Mouse (Mus musculus) right cerebral cortex, postnatal 10 days (tissue): Measurements from ENCODE around the gene Gkn1.

Source experiments
- DNase-seq, 2 experiments: peaks; one replicate each; pipeline ENCODE4 v3.0.0; 2021; ENCODE audit warnings: low spot score in 2 of 2

Gene Gkn1

GRCm38 (mm10) chr6:87350829-87351228 is at the start of gene Gkn1:
Gkn1 (minus strand) TSS chr6:87350942.
- no peak for DNase-seq

DNA sequence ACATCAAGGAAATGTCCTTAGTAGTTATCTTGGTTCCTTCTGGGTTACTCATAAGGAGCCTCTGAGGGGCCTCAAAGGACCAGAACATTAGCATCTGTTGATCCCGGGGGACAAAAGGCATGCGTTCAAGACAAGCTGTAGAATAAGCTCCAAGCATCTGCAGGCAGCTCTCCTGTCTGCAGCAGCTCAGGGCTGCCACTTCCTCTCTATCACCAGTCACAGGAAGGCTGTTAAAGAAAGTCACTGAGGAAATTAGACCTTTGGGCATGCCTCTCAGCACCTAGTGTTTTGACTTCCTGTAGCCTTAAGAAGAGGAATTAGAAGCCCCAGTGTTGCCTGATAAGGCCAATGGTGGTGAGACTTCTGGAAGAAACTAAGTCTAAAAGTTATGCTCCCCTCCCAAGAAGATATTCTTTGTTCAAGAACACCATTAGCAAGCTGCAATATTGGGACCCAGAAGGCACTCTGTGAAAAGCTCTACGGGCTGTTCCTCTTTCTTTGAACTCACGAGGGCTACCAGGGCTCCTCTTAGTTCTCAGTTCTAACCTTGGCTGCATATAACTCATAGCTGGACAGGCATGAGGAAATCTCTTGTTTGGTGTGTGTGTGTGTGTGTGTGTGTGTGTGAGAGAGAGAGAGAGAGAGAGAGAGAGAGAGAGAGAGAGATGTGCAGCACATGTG is 49.3 kb upstream of the Gkn1 start:
- no peak for DNase-seq

DNA sequence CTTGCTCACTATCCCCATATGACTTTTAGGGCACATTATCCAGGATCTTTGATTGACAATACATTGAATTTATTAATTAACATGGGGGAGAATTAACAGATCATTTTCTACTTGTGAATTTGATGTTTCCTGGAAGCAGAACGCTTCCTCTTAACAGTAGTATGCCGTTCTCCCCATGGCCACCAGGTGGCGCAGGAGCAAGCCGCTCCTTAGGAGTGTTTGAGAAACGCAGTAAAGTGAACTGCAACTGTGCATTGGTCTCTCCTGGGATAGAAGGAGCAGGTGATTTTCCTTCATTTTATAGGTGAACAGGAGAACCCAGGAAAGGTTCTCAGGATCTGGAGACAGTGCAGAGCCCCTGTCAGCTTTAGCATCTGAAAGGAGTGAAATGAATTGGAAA is 48.4 kb upstream of the Gkn1 start:
- DNase-seq = peak; percentile 74 to 87

DNA sequence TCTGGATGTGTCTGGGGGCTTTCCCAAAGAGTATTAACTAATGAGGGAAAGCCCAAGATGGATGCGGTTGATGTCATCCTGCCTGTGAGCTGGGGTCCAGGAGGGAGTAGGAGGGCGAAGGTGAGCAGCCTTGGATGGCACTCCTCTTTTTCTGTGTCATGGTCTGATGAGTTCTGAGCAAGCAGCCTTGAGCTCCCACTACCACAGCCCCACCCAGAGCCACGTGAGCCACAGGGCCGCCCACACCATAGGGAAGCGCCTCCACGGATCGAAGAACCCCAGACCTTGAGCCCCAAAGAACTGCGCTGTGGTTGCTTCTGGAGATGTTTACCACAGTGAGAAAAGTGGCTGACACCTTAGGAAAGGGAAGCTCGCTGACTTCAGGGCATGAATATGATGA is 44.0 kb upstream of the Gkn1 start:
- DNase-seq = no peak

GRCm38 (mm10) chr6:87393466-87394205 is 42.9 kb upstream of the Gkn1 start:
- DNase-seq = no peak

DNA sequence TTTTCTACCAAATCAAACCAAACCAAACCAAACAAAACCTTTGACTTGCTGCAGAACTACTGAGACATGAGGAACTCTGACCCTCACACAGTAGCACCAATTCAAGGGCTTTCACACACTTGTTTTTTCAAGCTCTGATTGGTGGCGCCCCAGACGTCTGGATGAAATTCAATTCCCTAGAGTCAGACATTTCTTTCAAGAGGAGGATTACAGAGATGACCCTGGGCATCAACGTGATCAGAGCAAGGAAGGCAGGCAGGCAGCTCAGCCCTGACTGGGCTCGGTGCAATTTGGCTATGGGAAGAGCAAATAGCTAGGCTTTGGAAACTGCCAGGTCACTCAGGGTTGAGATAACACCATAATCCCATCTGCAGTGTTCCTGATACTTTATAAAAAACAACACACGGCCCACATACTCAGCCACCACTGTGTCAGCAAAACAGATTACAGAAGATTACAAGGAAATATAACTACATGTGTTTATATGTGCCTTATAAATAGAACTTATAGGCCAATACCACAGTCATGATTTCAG is 38.8 kb upstream of the Gkn1 start:
- DNase-seq = no peak

GRCm38 (mm10) chr6:87388877-87389276 is 38.1 kb upstream of the Gkn1 start, which contains the start of gene Gkn3:
Gkn3 (minus strand) TSS chr6:87388935.
- DNase-seq = no peak

GRCm38 (mm10) chr6:87386681-87387080 is 35.9 kb upstream of the Gkn1 start:
- DNase-seq = no peak

GRCm38 (mm10) chr6:87386203-87386602 is 35.5 kb upstream of the Gkn1 start:
- peak; percentile 79 to 85 for DNase-seq

DNA sequence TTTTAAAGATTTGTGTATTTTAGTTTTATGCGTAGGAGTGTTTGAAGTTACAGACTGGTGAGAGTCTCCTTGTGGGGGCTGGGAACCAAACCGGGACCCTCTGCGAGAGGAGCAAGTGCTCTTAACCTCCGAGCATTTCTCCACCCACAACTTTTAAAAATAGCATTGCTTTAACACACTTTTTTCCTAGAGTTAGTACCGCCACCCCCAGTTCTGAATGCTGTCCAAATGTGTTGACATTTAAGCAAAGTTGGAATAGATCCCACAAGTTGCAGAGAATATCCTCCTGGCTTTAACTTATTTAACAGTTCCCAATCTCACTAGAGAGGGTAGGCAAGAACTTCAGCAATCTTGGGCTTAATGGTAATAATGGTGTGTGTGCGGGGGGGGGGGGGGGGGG is 34.0 kb upstream of the Gkn1 start:
- DNase-seq = peak; percentile 38 to 53

- DNase-seq = peak; percentile 44 to 58
These were observed 33.4 kb upstream of the Gkn1 start for GRCm38 (mm10) chr6:87383926-87384691.

DNA sequence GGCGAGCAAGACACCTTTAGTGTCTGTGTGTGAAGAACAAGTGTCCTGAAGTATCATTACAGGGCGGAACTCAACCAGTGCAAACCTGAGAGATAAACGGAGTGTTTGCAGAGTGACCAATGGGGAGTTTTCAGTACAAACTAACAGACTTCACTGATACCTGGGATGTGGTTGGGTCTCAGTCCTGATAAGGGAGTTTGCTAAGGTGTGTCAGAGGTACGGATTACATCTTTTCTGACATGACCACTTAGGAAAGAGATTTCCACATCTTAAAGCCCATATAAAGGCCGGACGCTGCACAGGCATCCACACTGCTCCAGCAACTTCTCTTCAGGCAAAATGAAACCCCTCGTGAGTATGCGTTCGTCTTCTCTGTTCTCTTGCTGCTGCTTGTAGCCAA is 22.3 kb upstream of the Gkn1 start, which contains the start of gene Gkn2:
Gkn2 (plus strand) TSS at position 301 of the 400 bp plus-strand sequence.
- no peak for DNase-seq

DNA sequence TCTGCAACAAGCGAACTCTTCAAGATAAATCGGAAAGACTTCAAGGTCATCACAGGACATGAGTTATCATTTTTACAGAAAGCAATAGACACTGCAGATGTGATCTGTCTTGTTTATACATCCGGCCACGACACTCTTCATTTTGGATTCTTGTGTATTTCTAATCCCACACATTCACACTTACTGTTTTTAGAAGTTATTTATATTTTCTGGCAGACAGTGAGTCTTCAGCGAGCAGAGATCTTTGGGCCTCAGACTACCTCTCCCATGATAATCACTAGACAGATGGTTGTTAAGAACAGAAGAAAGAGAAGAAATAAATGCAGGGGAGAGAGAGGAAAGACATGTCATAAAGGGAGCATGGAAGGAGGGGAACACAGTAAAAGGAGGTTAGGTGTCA is 18.5 kb upstream of the Gkn1 start:
- no peak for DNase-seq

DNA sequence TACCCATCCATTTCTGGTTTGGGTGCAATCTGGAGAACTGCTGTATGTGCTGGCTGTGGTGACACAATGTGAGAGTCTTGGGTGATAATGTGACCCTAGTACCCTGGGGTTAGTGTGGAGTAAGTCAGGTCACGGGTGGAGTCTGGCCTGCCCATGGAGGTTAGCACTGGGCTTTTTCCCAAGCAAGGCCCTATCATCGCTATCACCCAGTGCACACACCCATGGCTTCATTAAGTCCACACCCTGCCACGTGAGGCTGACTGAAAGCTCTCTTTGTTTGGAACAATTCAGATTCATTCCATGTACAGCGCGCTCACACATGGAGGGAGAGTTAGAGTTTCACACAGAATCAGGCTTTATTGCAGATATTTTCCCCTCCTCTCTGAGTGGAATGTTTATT is 3.7 kb upstream of the Gkn1 start:
- DNase-seq = no peak

GRCm38 (mm10) chr6:87335935-87336295 is 14.8 kb downstream of the Gkn1 start:
- DNase-seq = no peak

DNA sequence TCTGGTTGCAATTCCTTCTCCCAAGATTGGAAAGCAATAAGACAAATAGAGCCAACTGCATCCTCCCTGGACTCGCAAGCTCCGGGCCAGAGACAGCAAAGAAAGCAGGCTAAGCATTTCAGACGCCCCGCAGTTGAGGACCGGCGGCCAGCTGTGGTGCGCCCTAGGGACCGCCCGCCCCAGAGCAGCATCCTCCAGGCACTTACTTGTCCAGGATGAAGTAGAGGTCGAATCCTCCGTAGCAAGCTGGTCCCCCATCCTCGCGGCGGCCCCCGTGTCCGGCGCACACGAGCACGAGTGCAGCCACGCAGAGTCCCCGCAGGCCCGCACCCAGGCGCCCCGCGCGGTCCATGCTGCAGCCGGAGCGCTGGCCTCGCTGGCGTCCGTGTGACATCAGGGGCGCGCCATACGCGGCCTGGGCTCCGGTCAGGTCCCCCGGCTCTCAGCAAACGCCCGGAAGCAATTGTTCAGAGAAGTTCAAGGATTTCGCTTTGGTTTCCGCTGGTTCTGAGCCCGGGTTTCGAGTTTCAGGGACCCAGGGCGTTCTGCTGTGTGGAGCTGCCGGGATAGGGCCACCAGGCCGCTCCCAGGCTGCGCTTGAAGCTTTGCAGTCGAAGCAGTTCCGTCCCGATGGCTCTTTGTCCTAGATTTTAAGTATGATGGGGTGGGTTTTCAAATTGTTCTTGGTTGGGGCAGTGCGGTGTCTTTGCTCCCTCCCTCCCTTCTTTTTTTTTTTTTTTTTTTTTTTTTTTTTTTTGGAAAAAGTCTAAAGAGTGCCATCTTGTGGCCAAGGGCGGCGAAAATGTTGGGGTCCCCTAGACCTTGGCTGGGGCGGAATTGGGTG is 15.4 kb downstream of the Gkn1 start, which contains the start of gene Antxr1:
Antxr1 (minus strand) TSS at position 731 of the 844 bp plus-strand sequence.
- DNase-seq = peak; percentile 58 to 66

GRCm38 (mm10) chr6:87334361-87335090 is 16.2 kb downstream of the Gkn1 start:
- DNase-seq = peak; percentile 72 to 78

DNA sequence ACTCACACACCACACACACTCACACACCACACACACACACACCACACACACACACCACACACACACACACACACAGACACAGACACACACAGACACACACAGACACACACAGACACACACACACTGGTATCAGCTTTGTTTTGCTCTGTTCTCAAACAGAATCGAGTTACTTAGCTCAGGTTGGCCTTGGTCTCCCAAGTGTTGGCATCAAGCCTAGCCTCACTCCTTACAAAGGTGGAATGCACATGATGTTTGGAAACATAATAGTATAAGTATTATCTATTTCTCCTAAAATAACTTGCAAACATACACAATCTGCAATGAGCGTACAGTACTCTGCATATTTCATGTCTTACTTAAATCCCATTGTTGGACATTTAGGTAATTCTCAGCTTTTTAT is 18.4 kb downstream of the Gkn1 start:
- DNase-seq = no peak

DNA sequence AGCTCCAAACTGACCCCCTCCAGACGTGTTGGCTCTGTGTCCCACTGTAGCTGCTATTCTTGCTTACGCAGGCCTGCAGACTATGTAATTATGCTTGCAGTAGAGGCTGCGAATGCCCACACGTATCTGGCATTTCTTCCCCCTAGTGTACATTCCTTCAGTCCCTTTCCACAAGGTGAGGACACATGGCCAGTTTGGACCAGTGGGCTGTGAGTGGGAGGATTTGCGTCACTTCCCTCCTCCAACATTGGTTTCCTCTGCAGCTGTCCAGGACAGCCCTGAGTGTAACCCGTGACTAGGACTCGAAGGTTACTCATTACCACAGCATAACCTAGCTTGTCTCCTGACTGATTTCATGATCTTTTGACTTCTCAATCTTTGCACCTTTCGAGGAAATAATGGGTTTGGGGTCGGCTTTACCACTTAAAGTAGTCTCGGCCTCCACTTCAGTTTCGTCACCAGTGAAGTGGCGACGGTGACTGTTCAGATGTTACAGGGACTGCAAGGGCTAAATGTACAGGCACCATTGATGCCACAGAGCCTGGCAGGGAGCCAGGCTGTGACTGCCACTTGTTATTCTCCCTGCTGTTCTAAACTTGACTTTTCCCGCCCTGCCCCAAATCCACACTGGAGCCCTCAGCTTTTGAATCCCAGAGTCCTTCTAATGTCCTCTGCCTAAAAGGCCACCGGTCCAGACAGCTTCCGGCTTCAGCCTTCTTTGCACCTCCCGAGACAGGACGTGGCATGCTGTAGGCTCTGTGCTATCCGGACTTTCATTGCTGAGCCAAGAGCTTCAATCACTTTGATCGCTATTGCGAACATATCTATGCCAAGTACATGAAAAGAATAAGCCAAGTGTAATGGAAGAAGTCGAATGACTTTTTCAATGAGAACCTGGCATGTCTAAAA is 22.2 kb downstream of the Gkn1 start:
- no peak for DNase-seq
